Mouse (Mus musculus) adrenal gland, adult 18-20 months (tissue): ENCODE measurements around the gene Tox4. TPM values are rescaled to one million over a fixed set of nuclear protein-coding genes. Genes with fewer than 3 reads are reported as not detected.
A peak's percentile ranks its signal among the peaks of the same experiment; 100 is the strongest.

Source experiments
- DNase-seq, 2 experiments: peaks; one replicate each; pipeline ENCODE4 v3.0.0; 2021 to 2022; ENCODE audit warnings: low spot score in 2 of 2
- total RNA-seq, 2 experiments: library from RNA; stranded (reverse); gene quantifications; 1 replicate in 1 of 2; 2 replicates in 1 of 2; pipeline ENCODE4 v1.2.3; 2021

Gene Tox4
- total RNA-seq, 2 experiments from 2014 or later = 64.5 to 66.0 TPM

- no peak for DNase-seq
These were observed 32.0 kb downstream of the Tox4 start for GRCm38 (mm10) chr14:52310906-52311305.

GRCm38 (mm10) chr14:52313931-52314807, 35.2 kb downstream of the Tox4 start:
- DNase-seq = no peak

- no peak for DNase-seq
These were observed 35.8 kb downstream of the Tox4 start for GRCm38 (mm10) chr14:52314808-52315150.

- DNase-seq = no peak
These were observed 36.4 kb downstream of the Tox4 start for GRCm38 (mm10) chr14:52315283-52315780.

GRCm38 (mm10) chr14:52315792-52316440, 37.0 kb downstream of the Tox4 start:
- DNase-seq = peak; percentile 63 to 64

- DNase-seq = no peak
These were observed 37.7 kb downstream of the Tox4 start for GRCm38 (mm10) chr14:52316441-52317225.

- no peak for DNase-seq
These were observed 40.4 kb downstream of the Tox4 start for GRCm38 (mm10) chr14:52319361-52319760.

- no peak for DNase-seq
These were observed 46.9 kb downstream of the Tox4 start for GRCm38 (mm10) chr14:52325890-52326289.

- DNase-seq = no peak
These were observed 48.5 kb downstream of the Tox4 start for GRCm38 (mm10) chr14:52327375-52327901.

GRCm38 (mm10) chr14:52327910-52328812, 49.2 kb downstream of the Tox4 start, which contains the start of gene Sall2:
Sall2 (minus strand) TSS chr14:52328762.
- no peak for DNase-seq

- no peak for DNase-seq
These were observed 52.3 kb downstream of the Tox4 start for GRCm38 (mm10) chr14:52331069-52331750.

- DNase-seq = no peak
These were observed 53.2 kb downstream of the Tox4 start for GRCm38 (mm10) chr14:52332171-52332570.

GRCm38 (mm10) chr14:52338751-52339511, 60.0 kb downstream of the Tox4 start:
- DNase-seq = peak; percentile 38 to 47

GRCm38 (mm10) chr14:52339512-52339852, 60.5 kb downstream of the Tox4 start:
- DNase-seq = no peak

Other genes with a start within 250 kb of the Tox4 start
- not detected for gene Olfr221, start 236.7 kb upstream of the Tox4 start, total RNA-seq
- 100 to 1,000 TPM; 285 to 298 TPM for gene Hnrnpc, start 175.1 kb upstream of the Tox4 start, total RNA-seq
- gene Rpgrip1, start 168.4 kb upstream of the Tox4 start, total RNA-seq = 1 to 10 TPM in 1 of 2 experiments, under 1 TPM in 1; 0.35 to 1.3 TPM
- gene Supt16, start 81.7 kb upstream of the Tox4 start, total RNA-seq = 10 to 100 TPM; 51.5 to 53.1 TPM
- 10 to 100 TPM; 69.1 to 80.0 TPM for gene Chd8, start 21.4 kb upstream of the Tox4 start, total RNA-seq
- 10 to 100 TPM; 31.4 to 37.6 TPM for gene Rab2b, start 399 bp downstream of the Tox4 start, total RNA-seq
- gene Mettl3, start 26.0 kb downstream of the Tox4 start, total RNA-seq = 10 to 100 TPM; 36.6 to 46.3 TPM
- 1 to 10 TPM; 4.6 to 5.2 TPM for gene Sall2, start 49.6 kb downstream of the Tox4 start, total RNA-seq
- not detected for gene Olfr1513, start 77.3 kb downstream of the Tox4 start, total RNA-seq
- not detected for gene Olfr1512, start 100.0 kb downstream of the Tox4 start, total RNA-seq
- gene Olfr1511, start 118.2 kb downstream of the Tox4 start, total RNA-seq = not detected
- not detected for gene Olfr1510, start 135.2 kb downstream of the Tox4 start, total RNA-seq
- not detected for gene Olfr1509, start 163.8 kb downstream of the Tox4 start, total RNA-seq
- gene Olfr1508, start 188.3 kb downstream of the Tox4 start, total RNA-seq = not detected
- not detected for gene Olfr1507, start 216.6 kb downstream of the Tox4 start, total RNA-seq